Mouse (Mus musculus): ENCODE results near the gene Adcy2. TPM values are rescaled to one million over a fixed set of nuclear protein-coding genes. Genes with fewer than 3 reads are reported as not detected.

Adcy2 gene
- total RNA-seq, 2 experiments from 2014 or later: 58.8 to 88.5 TPM

GRCm38 (mm10) chr13:68985789-68986188, 13.6 kb downstream of the Adcy2 start:
- no peak for DNase-seq (ENCODE audit: extremely low spot score in 1 of 2, low spot score in 2 of 2)
- intact Hi-C loops (cut with DNase I): no loop called here

DNA sequence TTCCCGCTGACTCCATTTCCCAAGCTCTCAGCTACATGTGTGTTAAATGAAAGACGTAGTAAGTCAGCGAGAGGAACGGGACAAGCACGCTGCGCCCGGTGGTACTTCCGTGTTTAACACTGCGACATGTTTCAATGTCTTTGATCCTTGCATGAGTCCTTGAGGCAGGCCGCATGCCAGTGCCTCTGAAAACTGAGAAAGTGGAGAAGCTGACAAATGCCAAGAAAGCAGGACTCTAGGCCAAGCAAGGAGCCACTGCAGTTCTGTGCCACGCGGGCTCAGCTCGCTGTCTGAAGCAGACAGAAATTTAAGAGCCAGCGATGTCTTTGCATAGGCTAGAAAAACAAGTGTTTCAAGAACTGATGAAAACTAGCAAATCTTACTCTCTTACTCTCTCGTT, 15.3 kb downstream of the Adcy2 start:
- no peak for DNase-seq (ENCODE audit: extremely low spot score in 1 of 2, low spot score in 2 of 2)
- intact Hi-C loops (cut with DNase I): no loop called here

DNA sequence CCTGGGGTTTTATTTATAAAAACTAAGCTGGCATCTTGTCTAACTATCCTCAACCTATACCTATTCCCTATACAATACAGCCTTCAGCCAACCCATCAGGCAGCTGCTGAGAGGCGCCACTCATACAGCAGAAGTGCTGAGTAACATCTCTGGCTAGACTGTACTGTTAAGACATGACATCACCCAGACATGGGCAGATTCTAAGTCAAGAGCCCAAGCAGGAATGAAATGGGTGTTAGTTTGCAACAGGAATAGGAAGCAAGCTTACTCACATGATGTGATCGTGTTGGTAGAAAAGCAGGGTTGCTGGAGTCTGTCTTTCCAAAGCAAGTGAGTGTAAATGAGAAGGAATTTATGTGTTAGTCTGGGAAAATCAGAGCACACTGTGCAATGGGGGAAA, 18.3 kb downstream of the Adcy2 start:
- DNase-seq (ENCODE audit: extremely low spot score in 1 of 2, low spot score in 2 of 2): no peak
- intact Hi-C loops (cut with DNase I): no loop called here

DNA sequence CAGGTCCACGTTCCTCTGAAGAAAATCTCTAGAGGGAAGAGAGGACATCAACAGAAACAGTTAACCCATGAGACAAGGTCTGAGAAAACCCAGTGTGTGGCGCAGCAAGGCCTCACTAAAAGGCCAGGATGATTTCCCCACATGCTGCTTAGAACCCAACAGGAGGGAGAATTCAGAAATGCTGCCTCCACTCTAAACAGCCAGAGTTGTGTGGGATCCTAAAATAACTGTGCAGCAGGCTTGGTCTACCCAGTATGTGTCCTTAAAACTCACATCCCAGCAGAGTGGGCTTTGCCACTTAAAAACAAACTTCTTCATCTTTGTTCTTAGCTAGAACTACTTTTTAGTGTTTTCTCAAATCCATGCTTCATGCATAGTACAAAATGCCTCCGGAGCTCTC, 26.2 kb downstream of the Adcy2 start:
- DNase-seq (ENCODE audit: extremely low spot score in 1 of 2, low spot score in 2 of 2): peak in 1 of 2 experiments; percentile 30
- intact Hi-C loops (cut with DNase I): no loop called here

DNA sequence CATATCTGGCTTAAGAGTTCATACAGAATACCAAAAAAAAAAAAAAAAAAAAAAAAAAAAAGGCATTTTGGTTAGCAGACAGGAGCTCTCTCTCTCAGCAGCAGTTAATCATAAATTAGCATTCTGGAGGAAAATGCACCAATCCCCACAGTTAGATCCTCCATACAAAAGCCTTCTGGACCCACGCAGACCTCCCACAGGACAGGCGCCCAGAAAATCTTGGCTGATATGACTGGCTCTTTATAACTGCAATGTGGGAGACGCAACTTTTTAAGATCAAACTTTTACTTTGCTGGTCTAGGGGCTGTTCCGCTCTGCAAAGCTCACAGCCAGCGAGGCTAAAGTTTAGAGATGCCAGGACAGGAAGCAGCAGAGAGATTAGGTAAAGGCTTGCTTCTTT, 37.8 kb downstream of the Adcy2 start:
- DNase-seq (ENCODE audit: extremely low spot score in 1 of 2, low spot score in 2 of 2): peak in 1 of 2 experiments; percentile 25
- intact Hi-C loops (cut with DNase I): no loop called here

GRCm38 (mm10) chr13:68960513-68960912, 38.8 kb downstream of the Adcy2 start:
- intact Hi-C loops (cut with DNase I): no loop called here
- no peak for DNase-seq (ENCODE audit: extremely low spot score in 1 of 2, low spot score in 2 of 2)

DNA sequence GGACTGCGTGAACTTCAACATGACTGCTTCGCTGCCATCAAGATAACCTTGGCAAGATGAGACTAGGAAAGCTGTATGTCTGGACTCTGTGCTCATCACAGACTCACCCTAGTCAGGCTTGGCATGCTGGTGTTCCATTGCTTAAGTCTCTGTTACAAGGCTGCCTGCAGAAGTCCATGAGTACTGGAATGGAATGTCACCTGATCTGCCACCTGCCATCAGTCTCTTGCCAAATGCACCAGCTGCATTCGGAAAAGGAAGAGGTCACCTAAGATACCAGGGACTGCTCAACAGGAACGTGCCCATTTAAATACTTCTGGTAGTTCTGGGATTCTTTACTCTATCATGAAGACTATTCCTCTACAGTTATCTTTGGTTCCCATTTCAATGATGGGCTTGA, 39.9 kb downstream of the Adcy2 start:
- intact Hi-C loops (cut with DNase I): no loop called here
- no peak for DNase-seq (ENCODE audit: extremely low spot score in 1 of 2, low spot score in 2 of 2)

DNA sequence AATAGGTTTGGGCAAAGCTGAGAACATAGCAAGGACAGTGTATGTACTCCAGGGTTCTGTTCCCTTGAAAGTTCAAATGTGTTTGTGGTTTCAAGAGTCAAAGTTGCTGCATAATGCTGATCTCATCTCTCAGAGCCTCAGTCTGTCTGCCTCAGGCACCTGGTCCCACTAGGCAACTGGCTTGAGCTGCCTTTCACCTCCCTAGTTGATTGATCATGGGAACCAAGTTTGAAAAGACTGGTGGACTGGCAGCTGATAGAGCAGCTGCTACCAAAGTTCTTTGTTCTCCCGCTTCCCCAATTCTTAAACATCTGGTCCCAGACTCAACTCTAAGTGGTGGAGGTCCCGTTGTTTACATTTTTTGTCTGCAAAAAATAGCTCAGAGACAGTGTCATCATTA, 56.6 kb downstream of the Adcy2 start:
- intact Hi-C loops (cut with DNase I): no loop called here
- DNase-seq (ENCODE audit: extremely low spot score in 1 of 2, low spot score in 2 of 2): no peak

DNA sequence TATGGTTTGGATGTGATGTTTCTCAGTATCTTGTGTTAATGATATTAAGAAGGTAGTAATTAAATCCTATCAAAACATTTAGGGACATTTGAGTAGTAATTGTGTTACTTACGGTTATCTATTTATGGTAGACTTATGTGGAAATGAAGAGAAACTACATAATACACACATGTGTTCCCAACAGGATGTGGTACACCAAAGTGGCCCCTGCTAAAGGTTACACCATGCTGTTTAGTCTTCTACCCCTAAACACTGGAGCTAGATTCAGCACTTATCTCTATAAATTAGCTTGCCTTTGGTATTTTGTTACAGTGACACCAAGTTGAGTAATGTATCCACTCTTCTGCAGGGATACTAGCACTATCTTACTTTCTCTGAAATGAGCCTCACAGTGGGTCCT, 57.9 kb downstream of the Adcy2 start:
- DNase-seq (ENCODE audit: extremely low spot score in 1 of 2, low spot score in 2 of 2): no peak
- intact Hi-C loops (cut with DNase I): no loop called here

GRCm38 (mm10) chr13:68932283-68932647, 67.1 kb downstream of the Adcy2 start:
- DNase-seq (ENCODE audit: extremely low spot score in 1 of 2, low spot score in 2 of 2): no peak
- intact Hi-C loops (cut with DNase I): loop anchor here (10.0 kb wide), 1 partner anchor 63 kb away; the partner anchor contains the start of gene Adcy2

DNA sequence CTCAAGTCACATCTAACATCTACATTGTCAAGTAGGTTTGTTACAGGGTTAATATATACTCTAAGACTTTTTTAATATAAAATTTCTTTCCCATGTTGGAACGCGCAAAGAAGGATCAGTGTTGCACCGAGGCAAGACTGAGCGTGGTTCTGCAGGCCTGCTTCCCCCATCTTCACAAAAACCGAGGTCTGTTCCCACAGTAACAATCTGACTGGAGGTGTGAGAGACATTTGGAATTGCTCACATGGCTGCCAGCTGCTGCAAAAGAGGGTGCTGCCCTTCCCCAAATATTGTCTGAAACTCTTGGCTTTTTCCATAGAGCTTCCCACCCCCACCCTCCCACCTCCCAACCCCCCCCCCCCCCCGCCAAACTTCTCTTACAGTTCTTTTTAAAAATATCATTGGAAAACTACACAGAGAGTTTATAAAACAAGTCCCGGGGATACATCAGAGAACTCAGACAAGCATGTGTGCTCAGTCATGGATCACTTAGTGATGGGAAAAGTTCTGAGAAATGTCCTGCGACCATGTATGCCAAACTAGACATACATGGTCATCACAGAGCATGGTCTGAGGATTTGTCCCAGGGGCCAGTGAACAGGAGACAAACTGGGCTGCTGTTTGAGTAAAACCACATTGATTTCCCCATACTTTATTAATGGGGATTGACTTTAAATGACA, 67.6 kb downstream of the Adcy2 start:
- DNase-seq (ENCODE audit: extremely low spot score in 1 of 2, low spot score in 2 of 2): peak in 1 of 2 experiments; percentile 8
- intact Hi-C loops (cut with DNase I): loop anchor here (10.0 kb wide), 1 partner anchor 63 kb away; the partner anchor contains the start of gene Adcy2

GRCm38 (mm10) chr13:68928469-68928868, 70.9 kb downstream of the Adcy2 start:
- DNase-seq (ENCODE audit: extremely low spot score in 1 of 2, low spot score in 2 of 2): no peak
- intact Hi-C loops (cut with DNase I): no loop called here

DNA sequence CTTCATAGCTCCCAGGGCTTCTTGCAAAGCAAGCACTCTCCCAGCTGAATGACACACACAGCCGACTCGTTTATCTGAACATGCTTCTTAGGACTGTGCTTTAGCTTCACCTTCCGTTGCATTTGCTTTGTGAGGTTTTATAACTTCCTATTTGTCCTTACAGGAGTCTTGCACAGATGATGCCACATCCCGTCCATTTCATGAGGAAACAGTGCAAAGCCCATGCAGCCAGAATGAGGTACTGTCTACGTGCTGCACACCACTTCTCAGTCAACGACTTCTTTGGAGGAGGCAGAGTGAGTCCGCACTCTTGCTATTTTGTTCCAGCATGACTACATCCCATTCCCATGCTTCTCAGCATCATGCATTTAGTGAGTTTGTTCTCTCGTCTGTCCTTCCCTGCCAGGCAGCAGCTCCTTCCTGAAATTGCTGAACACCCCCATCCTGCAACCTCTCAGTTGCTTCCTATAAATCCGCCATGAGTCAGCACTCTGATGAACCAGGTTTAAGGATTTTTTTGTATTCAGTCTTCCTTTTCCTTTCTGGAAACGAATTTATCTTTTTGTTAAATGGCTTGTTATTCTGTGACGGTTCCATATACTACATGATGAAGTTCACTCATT, 85.6 kb downstream of the Adcy2 start:
- intact Hi-C loops (cut with DNase I): no loop called here
- no peak for DNase-seq (ENCODE audit: extremely low spot score in 1 of 2, low spot score in 2 of 2)

DNA sequence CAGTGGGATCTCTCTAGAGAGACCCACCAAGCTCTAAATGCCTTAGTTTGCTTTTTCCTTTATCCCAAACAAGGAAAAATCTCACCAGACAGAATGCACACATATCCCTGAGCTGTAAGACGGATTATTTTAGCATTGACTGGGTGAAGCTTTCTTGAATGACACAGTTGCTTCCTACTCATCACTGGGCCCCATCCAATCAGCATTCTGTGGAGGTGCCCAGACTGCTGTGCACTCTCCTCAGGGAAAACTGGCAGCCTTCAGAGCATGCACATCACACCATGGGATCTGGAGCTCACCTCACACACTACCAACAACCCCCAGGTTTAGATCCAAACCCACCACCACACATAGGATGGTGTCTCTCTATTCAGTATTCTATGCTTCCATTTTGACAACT, 92.7 kb downstream of the Adcy2 start:
- no peak for DNase-seq (ENCODE audit: extremely low spot score in 1 of 2, low spot score in 2 of 2)
- intact Hi-C loops (cut with DNase I): no loop called here

- intact Hi-C loops (cut with DNase I): no loop called here
- no peak for DNase-seq (ENCODE audit: extremely low spot score in 1 of 2, low spot score in 2 of 2)
Measured at GRCm38 (mm10) chr13:68902708-68903107, 96.6 kb downstream of the Adcy2 start.

- peak; percentile 49 to 64 for DNase-seq (ENCODE audit: extremely low spot score in 1 of 2, low spot score in 2 of 2)
- intact Hi-C loops (cut with DNase I): no loop called here
Measured at GRCm38 (mm10) chr13:68889929-68890593, 109.3 kb downstream of the Adcy2 start.

- intact Hi-C loops (cut with DNase I): no loop called here
- no peak for DNase-seq (ENCODE audit: extremely low spot score in 1 of 2, low spot score in 2 of 2)
Measured at GRCm38 (mm10) chr13:68868776-68869175, 130.6 kb downstream of the Adcy2 start.

DNA sequence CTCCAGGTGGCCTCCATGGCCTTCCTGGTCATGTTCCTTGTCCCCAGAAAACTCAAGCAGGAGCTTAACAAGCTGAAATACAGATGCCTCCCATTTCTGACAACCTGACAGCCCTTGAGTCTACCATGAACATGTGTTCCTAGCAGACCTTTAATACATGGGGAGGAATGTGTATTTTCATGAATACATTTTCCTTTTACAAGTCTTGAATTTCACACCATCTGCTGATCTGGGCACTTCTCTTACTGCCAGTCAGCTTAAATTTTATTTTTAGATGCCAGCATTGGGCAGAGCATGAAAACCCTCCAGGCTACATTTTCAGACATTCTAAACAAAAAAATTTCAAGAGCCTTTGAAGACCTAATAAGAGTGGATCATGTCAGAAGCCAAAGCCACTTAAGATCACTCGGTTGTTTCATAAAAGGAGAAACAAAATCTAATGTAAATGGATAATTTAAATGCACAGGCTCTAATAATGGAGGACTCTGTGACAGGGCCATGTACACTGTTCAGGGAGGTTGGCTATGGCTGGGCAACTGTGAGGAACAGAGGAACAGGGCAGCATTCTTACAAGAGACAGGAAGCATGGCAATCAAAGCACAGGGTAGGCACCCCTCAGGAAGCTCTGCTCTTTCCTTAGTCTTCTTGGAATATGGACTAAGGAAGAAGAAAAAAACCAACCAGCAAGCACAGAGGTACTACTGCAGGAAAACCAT, 131.2 kb downstream of the Adcy2 start:
- intact Hi-C loops (cut with DNase I): no loop called here
- DNase-seq (ENCODE audit: extremely low spot score in 1 of 2, low spot score in 2 of 2): peak in 1 of 2 experiments; percentile 50

DNA sequence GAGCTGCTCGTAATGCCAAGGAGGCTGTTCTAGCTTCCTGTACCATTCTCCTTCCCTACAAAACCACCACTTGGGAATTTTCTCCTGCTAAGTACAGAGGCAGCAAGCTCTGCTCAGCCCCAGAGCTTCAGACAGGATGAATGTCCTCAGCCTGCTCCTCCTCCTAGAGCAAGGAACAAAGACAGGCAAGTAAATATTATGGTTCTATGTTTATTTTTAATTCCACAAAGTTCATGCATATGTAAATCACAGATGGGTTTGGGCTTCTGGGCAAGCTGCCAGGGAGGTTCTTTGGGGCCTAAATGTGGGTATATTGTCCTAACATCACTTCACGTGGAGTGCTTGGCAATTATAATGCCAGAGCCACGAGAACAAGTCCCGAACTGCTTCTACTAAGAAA, 139.3 kb downstream of the Adcy2 start:
- intact Hi-C loops (cut with DNase I): no loop called here
- peak in 1 of 2 experiments; percentile 47 for DNase-seq (ENCODE audit: extremely low spot score in 1 of 2, low spot score in 2 of 2)

DNA sequence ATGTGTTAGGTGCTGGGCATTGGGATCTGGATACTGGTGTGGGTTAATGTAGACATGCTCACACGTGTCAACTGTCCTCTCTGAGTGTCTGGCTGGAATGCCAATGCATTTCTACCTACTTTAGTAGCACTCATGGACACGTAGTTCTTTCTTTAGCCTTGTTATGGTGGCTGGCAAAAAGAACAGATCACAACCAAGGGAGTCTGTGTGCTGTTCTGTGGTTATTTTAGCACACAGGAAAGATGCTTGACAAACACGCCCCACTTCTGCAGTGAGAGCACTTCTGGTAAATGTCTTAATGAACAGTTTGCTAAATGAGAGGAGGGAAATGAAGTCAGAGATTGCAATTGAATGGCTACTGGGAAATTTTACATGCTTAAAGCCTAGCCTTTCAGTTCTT, 151.1 kb downstream of the Adcy2 start:
- intact Hi-C loops (cut with DNase I): no loop called here
- DNase-seq (ENCODE audit: extremely low spot score in 1 of 2, low spot score in 2 of 2): no peak

All from left cerebral cortex, postnatal 10 days (tissue).